Mouse (Mus musculus): Measurements from ENCODE around the gene Rfc2.

Gene Rfc2

DNA sequence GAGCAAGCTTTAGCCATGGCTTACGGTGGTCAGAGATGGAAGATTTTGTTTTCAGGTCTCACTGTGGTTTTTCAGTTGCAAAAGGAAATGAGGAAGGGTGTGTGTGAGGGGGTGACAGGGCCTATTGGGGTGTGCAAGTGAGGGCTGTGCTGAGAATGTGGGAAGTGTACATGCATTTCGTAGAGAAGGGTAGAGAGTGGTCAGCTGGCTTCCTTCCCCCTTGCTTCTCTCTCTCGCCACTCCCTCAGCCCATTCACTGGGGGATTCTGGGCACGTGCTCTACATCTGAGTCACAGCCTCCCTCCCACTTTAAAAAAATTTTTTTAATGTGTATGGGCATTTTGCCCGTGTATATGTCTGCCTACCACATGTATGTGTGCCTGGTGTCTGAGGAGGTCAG is 26.0 kb downstream of the Rfc2 start:
- DNase-seq (ENCODE audit: low read depth, low spot score), result no peak

GRCm38 (mm10) chr5:134609916-134610643 is 28.9 kb downstream of the Rfc2 start:
- no peak for DNase-seq (ENCODE audit: low read depth, low spot score)

DNA sequence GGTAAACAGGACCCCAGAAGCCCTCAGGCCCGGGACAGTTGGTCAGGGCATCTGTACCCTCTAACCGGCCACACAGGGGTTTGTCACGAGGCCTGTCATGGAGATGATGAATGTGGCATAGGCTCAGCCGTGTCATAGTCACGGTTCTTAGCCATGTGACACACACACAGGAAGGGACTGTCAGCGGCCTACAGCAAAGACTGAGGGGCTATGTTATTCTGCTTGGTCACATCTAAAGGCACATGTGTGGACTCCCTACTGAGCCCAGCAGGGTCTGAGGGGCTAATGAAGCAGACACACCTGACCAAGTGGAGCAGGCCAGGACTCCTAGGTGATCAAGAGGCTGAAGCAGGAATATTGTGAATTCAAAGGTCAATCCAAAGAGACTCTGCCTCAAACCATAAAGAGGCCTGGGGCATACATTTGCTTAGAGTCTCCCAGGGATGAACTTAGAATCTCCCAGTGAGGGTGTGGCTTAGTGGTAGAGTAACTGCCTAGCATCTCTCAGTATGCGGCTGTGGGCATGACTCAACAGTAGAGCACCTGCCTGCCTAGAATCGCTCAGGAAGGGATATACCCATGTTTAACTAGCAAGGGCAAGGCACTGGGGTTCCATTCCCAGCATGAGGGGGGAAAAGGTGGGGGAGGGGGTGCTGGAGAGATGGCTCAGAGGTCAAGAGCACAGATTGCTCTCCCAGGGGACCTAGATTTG is 30.8 kb downstream of the Rfc2 start:
- DNase-seq (ENCODE audit: low read depth, low spot score), result no peak

GRCm38 (mm10) chr5:134613727-134614126 is 32.6 kb downstream of the Rfc2 start:
- no peak for DNase-seq (ENCODE audit: low read depth, low spot score)

DNA sequence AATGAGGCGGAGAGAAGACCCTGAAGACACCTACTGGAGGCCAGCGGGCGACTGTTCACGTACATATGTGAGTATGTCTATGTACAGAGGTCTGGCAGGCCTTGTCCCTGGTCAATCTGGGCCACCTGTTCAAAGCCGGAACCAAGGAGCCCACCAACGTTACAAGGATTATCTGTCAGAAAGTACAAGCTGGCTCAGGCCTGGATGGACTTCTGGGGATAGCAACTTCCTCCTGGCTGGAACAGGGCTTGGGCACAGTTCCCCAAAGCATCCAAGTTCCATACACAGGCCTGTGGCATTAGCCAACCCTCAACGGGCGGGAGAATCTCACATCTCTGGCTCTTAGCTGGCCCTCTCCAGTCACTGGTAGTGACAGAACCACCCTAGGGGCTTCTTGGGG is 33.1 kb downstream of the Rfc2 start:
- DNase-seq (ENCODE audit: low read depth, low spot score), result no peak

DNA sequence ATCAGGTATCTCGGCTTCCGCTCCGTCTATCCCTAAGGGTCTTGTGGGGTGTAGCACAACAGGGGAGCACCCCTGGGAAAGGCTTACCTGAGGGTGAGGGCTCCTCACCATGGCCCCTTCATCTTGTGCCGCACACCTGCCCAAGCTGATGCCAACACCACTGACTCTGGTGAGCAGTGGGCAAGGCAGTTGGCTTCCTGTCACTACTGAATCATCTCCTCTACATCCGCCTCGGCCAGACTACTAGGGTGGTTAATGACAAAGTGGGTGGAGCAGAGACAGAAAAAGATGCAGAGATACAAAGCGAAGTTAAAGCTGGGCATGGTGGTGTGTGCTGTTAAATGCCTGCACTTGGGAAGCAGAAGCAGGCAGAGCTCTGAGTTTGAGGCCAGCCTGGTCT is 33.6 kb downstream of the Rfc2 start, which contains the start of gene Lat2:
Gene Lat2 (minus strand): TSS at position 224 of the 400 bp plus-strand sequence.
- no peak for DNase-seq (ENCODE audit: low read depth, low spot score)

DNA sequence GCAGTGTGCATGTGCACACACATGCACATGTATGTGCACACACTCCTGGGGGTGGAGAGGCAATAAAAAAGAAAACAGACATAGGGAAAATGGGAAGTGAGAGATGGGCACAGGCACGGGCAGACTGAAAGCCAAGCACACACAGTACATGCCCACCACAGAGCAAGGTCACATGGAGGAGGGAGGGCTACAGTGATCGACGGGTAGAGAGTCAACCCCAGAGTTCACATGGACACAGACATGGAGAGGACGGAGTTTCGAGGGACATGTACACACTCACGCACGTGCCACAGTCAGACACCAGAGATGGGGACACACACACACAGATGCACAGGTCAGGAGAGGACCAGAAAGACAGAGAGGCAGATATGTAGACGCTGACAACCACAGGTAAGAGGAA is 34.2 kb downstream of the Rfc2 start:
- no peak for DNase-seq (ENCODE audit: low read depth, low spot score)

DNA sequence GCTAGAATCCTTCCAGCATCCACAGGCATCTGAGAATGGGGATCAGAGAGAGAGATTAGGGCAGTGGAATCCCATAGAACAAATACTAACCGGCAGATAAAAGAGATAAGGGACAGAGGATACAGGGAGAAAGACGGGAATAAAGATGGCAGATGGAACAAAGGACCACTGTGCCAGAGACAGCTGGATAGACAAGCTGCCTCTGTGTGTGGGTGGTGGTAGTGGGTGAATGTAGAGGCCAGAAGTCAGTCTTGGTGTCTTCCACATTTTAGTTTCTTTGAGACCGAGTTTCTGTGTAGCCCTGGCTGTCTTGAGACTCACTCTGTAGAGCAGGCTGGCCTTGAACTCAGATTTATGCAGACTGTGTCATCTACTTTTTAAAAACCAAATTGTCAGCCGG is 34.6 kb downstream of the Rfc2 start:
- DNase-seq (ENCODE audit: low read depth, low spot score), result no peak

GRCm38 (mm10) chr5:134617071-134617470 is 35.9 kb downstream of the Rfc2 start:
- DNase-seq (ENCODE audit: low read depth, low spot score), result peak; percentile 27

DNA sequence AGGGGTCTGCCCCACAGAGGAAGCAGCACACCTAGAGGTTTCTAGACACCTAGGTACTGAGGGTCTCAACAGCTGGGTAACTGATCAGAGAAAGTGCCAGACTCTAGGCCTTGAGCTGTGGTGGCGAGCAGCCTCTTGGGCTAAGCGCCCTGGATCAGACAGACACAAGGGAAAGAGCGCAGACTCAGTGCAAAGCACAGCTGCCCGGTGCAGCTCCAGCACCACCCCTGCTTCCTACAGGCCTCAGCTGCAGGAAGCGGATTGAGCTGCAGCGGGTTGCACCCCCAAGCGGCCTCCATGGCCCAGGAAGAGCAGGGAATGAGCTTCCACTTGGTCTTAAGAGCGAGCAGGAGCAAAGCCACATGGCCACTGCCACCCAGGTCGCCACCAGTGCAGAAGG is 39.3 kb downstream of the Rfc2 start:
- no peak for DNase-seq (ENCODE audit: low read depth, low spot score)

GRCm38 (mm10) chr5:134621099-134621640 is 40.0 kb downstream of the Rfc2 start:
- DNase-seq (ENCODE audit: low read depth, low spot score), result no peak

DNA sequence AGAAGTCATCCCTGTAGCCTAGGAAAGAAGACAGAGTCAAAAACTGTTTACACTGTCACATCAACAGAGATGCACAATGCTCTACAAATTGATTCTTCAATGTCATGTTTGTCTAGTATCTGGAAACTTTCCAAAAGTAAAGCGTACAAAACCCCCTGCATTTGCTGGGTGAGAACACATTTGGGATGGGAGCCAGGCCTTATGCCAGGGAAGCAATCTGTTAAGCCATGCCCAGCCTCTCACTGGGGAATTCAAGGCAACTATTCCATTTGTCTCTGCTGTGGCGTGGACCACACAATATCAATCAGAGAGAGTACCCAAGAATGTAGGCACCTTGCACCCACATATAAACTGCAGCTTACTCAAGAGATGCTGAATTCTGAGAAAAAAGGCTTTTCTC is 40.9 kb downstream of the Rfc2 start:
- DNase-seq (ENCODE audit: low read depth, low spot score), result no peak

- no peak for DNase-seq (ENCODE audit: low read depth, low spot score)
Observed at GRCm38 (mm10) chr5:134629508-134629907, 48.3 kb downstream of the Rfc2 start.

- no peak for DNase-seq (ENCODE audit: low read depth, low spot score)
Observed at GRCm38 (mm10) chr5:134630835-134631234, 49.7 kb downstream of the Rfc2 start.

DNA sequence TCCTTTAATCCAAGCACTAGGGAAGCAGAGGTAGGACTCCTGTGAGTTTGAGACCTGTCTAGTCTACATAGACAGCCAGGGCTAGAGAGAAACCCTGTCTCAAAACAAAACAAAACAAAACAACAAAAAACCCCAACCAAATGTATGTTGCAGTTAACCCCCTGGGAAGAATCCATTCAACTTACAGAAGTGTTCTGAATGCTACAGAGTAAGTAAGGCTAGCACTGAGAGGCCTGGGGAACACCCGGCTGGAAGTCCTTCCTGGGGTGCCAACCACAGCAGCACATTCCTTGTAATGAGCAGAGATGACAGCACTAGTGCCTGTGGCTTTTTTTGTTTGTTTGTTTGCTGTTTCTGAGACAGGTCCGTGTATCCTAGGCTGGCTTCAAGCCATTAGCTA is 51.7 kb downstream of the Rfc2 start:
- DNase-seq (ENCODE audit: low read depth, low spot score), result no peak

- DNase-seq (ENCODE audit: low read depth, low spot score), result no peak
Observed at GRCm38 (mm10) chr5:134637820-134638367, 56.7 kb downstream of the Rfc2 start.

DNA sequence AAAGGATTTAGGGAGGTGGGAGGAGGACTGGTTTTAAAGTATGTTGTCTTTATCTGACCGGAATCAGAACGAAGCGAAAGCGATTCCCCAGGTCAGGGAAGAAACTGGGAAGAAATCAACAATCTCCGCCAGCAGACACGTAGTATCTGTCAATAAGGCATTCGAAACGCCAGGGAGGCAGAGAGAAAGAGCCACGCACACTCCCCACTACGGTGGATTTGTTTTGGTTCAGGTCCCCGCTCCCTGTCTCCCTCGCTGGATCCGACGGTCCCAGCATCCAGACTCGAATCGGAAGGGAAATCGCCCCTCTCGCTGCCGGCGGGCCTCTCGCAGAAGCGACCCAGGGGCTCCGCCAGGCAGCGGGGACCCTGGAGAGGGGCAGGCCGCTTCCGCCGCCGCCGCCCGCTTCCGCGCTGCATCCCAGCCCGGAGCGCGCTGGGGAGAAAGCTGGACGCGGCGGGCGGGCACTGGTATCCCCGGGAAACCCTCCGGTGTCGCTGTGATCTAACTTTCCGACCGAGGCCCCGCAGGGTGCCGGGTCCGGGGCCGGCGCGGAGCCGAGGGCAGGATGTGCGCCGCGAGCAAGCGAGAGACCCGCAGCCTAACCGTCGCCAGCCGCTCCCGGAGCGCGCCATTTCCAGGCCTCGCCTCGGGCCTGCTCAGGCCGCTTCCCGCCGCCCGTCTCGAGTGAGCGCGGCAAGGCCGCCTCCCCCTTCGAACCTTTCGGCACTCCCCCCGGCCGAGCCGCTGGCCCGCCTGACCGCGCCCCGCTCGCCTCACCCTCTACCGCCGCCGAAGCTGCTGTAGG is 57.5 kb downstream of the Rfc2 start:
- DNase-seq (ENCODE audit: low read depth, low spot score), result peak; percentile 27

GRCm38 (mm10) chr5:134639269-134639682 is 58.1 kb downstream of the Rfc2 start, which contains the start of gene Eif4h:
Gene Eif4h (minus strand): TSS chr5:134639490.
- DNase-seq (ENCODE audit: low read depth, low spot score), result peak; percentile 89

- no peak for DNase-seq (ENCODE audit: low read depth, low spot score)
Observed at GRCm38 (mm10) chr5:134640371-134640770, 59.2 kb downstream of the Rfc2 start.

DNA sequence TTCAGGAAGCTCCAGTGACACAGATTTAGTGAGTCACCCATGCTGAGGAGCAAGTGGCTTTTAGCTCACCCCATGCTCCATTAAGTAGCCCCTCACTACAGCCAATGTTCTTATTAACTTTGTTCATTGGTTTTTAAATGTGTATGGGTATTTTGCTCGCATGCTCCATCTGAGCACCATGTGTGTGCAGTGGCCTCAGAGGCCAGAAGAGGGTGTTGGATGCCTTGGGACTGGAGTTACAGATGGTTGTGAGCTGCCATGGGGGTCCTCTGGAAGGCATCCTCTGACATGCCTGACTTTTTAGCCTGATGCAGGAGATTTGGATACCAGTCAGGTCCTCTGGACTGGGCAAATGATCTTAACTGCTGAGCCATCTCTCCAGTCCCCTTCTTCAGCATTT is 63.0 kb downstream of the Rfc2 start:
- DNase-seq (ENCODE audit: low read depth, low spot score), result no peak

DNA sequence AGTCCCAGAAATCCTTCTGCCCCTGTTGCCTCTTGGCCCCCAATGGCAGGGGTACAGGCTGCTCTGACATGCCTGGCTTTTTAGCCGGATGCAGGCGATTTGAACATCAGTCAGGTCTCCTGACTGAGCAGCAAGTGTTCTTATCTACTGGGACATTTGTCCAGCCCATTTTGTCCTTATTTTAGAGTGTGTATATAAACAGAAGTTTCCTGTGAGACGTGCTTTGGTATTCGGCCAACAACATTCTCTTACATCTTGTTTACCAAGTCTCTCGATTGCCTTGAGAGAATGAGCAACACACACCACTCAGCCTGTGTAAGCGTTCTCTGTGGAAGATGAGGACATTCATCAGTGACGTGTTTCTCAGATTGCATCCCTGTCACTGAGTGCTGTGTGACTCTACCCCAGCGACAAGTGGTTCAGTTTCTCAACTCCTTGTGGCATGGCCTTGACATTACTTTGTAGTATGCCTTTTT is 63.5 kb downstream of the Rfc2 start:
- DNase-seq (ENCODE audit: low read depth, low spot score), result no peak

GRCm38 (mm10) chr5:134646461-134646860 is 65.3 kb downstream of the Rfc2 start:
- no peak for DNase-seq (ENCODE audit: low read depth, low spot score)

Measured in c-Kit-negative CD71-positive TER-119-positive erythroid progenitor cells, embryonic 14.5 days (primary cell).